Mouse (Mus musculus): ENCODE data around the gene Galnt18.

- TF ChIP-seq CTCF (IDR thresholded peaks at IDR 0.05; ENCODE audit: extremely low read depth, insufficient read depth, low read length) (no peak), POLR2A (IDR thresholded peaks at IDR 0.05; ENCODE audit: extremely low read depth, insufficient read depth, low read length) (no peak)
Observed at GRCm38 (mm10) chr7:111563316-111564110, 216.3 kb downstream of the Galnt18 start.

Measured in cortical plate, adult 2 months (tissue).